Mouse (Mus musculus): ENCODE measurements around the gene Cdk2ap2.

- TF ChIP-seq CTCF (IDR thresholded peaks at IDR 0.05; ENCODE audit: low read depth, low read length) (no peak), POLR2A (IDR thresholded peaks at IDR 0.05; ENCODE audit: extremely low read depth, insufficient read depth, low read length) (no peak)
Measured at GRCm38 (mm10) chr19:4101466-4101865, 4.5 kb downstream of the Cdk2ap2 start.
